Mouse (Mus musculus): ENCODE data around the gene Pax2.

The Pax2 gene

DNA sequence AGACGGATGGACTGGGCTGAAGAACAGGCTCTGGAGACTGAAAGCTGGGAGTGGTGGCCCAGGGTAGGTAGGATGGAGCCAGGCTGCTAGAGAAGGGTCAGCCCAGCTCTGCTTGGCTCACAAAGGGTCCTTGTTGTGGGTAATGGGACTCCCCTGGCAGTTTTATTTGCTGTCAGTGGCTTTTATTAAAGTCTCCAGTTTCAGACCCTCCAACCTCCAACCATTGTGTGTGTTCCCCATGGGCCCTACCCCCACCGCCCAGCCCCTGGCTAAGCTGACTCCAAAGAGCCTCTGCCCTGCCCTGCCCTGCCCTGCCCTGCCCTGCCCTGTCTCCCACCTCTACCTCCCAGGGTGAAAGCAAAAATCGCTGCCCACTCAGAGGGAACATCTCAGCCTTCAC is 128.5 kb downstream of the Pax2 start:
- TF ChIP-seq GATA4 (IDR thresholded peaks at IDR 0.05; ENCODE audit: insufficient replicate concordance, low read length): no peak

DNA sequence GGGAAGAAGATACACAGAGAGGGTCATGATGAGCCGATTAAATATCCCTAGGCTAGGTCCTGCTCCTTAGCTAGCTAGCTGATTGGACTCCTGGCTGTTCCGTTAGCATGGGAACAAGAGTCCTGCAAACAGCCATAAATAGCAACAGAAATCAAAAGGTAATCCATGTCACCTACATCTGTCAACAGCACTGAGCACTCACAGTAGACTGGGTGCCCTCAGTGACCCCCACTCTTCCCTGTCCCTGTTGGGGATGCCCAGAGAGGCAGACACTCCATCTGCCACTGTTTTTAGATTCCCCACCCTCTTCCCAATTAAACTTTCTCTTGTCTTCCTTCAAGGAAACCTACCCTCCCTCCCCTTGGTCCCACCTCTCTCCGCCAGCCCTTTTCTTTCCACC is 130.6 kb downstream of the Pax2 start:
- no peak for TF ChIP-seq GATA4 (IDR thresholded peaks at IDR 0.05; ENCODE audit: insufficient replicate concordance, low read length)

Data from liver, adult (tissue).